Mouse (Mus musculus): ENCODE measurements at regions not wholly inside any gene's neighbourhood (a gene's known extent, or its start where the extent isn't known, plus 50 kb on each side); places are given as distances from the start of the nearest gene placed in this dataset.

- Histone ChIP-seq H3K27ac (ENCODE audit: low read depth, low read length) (no peak overlapping the region), H3K9me3 (ENCODE audit: control insufficient read depth, low read length) (no peaks in the 10 kb centered on the region), H3K4me2 (ENCODE audit: low read depth) (no peak overlapping the region), H3K4me3 (ENCODE audit: low read depth, low read length) (no peak overlapping the region), H3K9ac (ENCODE audit: low read length) (no peak overlapping the region), H3K4me1 (ENCODE audit: control insufficient read depth, insufficient read depth, low read length) (no peaks in the 10 kb centered on the region), H3K36me3 (ENCODE audit: control insufficient read depth, insufficient read depth, low read length) (no peaks in the 10 kb centered on the region), H3K27me3 (ENCODE audit: control insufficient read depth, insufficient read depth, low read length) (no peaks in the 10 kb centered on the region)
- ATAC-seq (ENCODE audit: insufficient read depth, low FRiP score, low TSS enrichment) (no peak), DNase-seq (ENCODE audit: low spot score) (no peak)
- 88% methylated on average over 4 of the region's 4 CpGs for WGBS
Measured at GRCm38 (mm10) chr3:143017480-143017879, 135.7 kb upstream of the Pkn2 start.

GRCm38 (mm10) chr3:143016758-143017157 is 135.0 kb upstream of the Pkn2 start:
- no peak overlapping the region for H3K9ac ChIP-seq (ENCODE audit: low read length)
- H3K27me3 ChIP-seq (ENCODE audit: control insufficient read depth, insufficient read depth, low read length), result no peaks in the 10 kb centered on the region
- H3K9me3 ChIP-seq (ENCODE audit: control insufficient read depth, low read length), result no peaks in the 10 kb centered on the region
- H3K4me3 ChIP-seq (ENCODE audit: low read depth, low read length), result no peak overlapping the region
- H3K4me2 ChIP-seq (ENCODE audit: low read depth), result no peak overlapping the region
- ATAC-seq (ENCODE audit: insufficient read depth, low FRiP score, low TSS enrichment), result no peak
- no peak overlapping the region for H3K27ac ChIP-seq (ENCODE audit: low read depth, low read length)
- H3K36me3 ChIP-seq (ENCODE audit: control insufficient read depth, insufficient read depth, low read length), result no peaks in the 10 kb centered on the region
- no peaks in the 10 kb centered on the region for H3K4me1 ChIP-seq (ENCODE audit: control insufficient read depth, insufficient read depth, low read length)
- 93% methylated on average over 5 of the region's 5 CpGs for WGBS
- DNase-seq (ENCODE audit: low spot score), result no peak

- 89% methylated on average over 4 of the region's 4 CpGs for WGBS
- H3K36me3 ChIP-seq (ENCODE audit: control insufficient read depth, insufficient read depth, low read length), result no peaks in the 10 kb centered on the region
- no peaks in the 10 kb centered on the region for H3K27me3 ChIP-seq (ENCODE audit: control insufficient read depth, insufficient read depth, low read length)
- H3K9me3 ChIP-seq (ENCODE audit: control insufficient read depth, low read length), result no peaks in the 10 kb centered on the region
- H3K27ac ChIP-seq (ENCODE audit: low read depth, low read length), result no peak overlapping the region
- DNase-seq (ENCODE audit: low spot score) (no peak), ATAC-seq (ENCODE audit: insufficient read depth, low FRiP score, low TSS enrichment) (no peak)
- no peaks in the 10 kb centered on the region for H3K4me1 ChIP-seq (ENCODE audit: control insufficient read depth, insufficient read depth, low read length)
- H3K9ac ChIP-seq (ENCODE audit: low read length), result no peak overlapping the region
- no peak overlapping the region for H3K4me2 ChIP-seq (ENCODE audit: low read depth)
- no peak overlapping the region for H3K4me3 ChIP-seq (ENCODE audit: low read depth, low read length)
Measured at GRCm38 (mm10) chr3:143014421-143014820, 132.6 kb upstream of the Pkn2 start.

- no peak for DNase-seq (ENCODE audit: low spot score)
- no peak overlapping the region for H3K4me3 ChIP-seq (ENCODE audit: low read depth, low read length)
- 84% methylated on average over 3 of the region's 3 CpGs for WGBS
- H3K4me1 ChIP-seq (ENCODE audit: control insufficient read depth, insufficient read depth, low read length), result no peaks in the 10 kb centered on the region
- no peaks in the 10 kb centered on the region for H3K9me3 ChIP-seq (ENCODE audit: control insufficient read depth, low read length)
- no peak overlapping the region for H3K9ac ChIP-seq (ENCODE audit: low read length)
- no peak for ATAC-seq (ENCODE audit: insufficient read depth, low FRiP score, low TSS enrichment)
- no peak overlapping the region for H3K4me2 ChIP-seq (ENCODE audit: low read depth)
- no peak overlapping the region for H3K27ac ChIP-seq (ENCODE audit: low read depth, low read length)
- H3K36me3 ChIP-seq (ENCODE audit: control insufficient read depth, insufficient read depth, low read length), result no peaks in the 10 kb centered on the region
- H3K27me3 ChIP-seq (ENCODE audit: control insufficient read depth, insufficient read depth, low read length), result no peaks in the 10 kb centered on the region
Measured at GRCm38 (mm10) chr3:143007047-143007446, 125.2 kb upstream of the Pkn2 start.

- H3K36me3 ChIP-seq (ENCODE audit: control insufficient read depth, insufficient read depth, low read length), result no peaks in the 10 kb centered on the region
- ATAC-seq (ENCODE audit: insufficient read depth, low FRiP score, low TSS enrichment) (no peak), DNase-seq (ENCODE audit: low spot score) (no peak)
- 66% methylated on average over 5 of the region's 5 CpGs for WGBS
- no peak overlapping the region for H3K4me2 ChIP-seq (ENCODE audit: low read depth)
- H3K27ac ChIP-seq (ENCODE audit: low read depth, low read length), result no peak overlapping the region
- H3K4me3 ChIP-seq (ENCODE audit: low read depth, low read length), result no peak overlapping the region
- no peaks in the 10 kb centered on the region for H3K4me1 ChIP-seq (ENCODE audit: control insufficient read depth, insufficient read depth, low read length)
- no peak overlapping the region for H3K9ac ChIP-seq (ENCODE audit: low read length)
- H3K27me3 ChIP-seq (ENCODE audit: control insufficient read depth, insufficient read depth, low read length), result no peaks in the 10 kb centered on the region
- H3K9me3 ChIP-seq (ENCODE audit: control insufficient read depth, low read length), result no peaks in the 10 kb centered on the region
Measured at GRCm38 (mm10) chr3:143001952-143002351, 120.1 kb upstream of the Pkn2 start.

- no peak for DNase-seq (ENCODE audit: low spot score)
- no peaks in the 10 kb centered on the region for H3K27me3 ChIP-seq (ENCODE audit: control insufficient read depth, insufficient read depth, low read length)
- H3K4me2 ChIP-seq (ENCODE audit: low read depth), result no peak overlapping the region
- 69% methylated on average over 3 of the region's 3 CpGs for WGBS
- H3K4me1 ChIP-seq (ENCODE audit: control insufficient read depth, insufficient read depth, low read length), result no peaks in the 10 kb centered on the region
- no peak overlapping the region for H3K27ac ChIP-seq (ENCODE audit: low read depth, low read length)
- ATAC-seq (ENCODE audit: insufficient read depth, low FRiP score, low TSS enrichment), result no peak
- no peaks in the 10 kb centered on the region for H3K9me3 ChIP-seq (ENCODE audit: control insufficient read depth, low read length)
- no peak overlapping the region for H3K9ac ChIP-seq (ENCODE audit: low read length)
- no peaks in the 10 kb centered on the region for H3K36me3 ChIP-seq (ENCODE audit: control insufficient read depth, insufficient read depth, low read length)
- H3K4me3 ChIP-seq (ENCODE audit: low read depth, low read length), result no peak overlapping the region
Measured at GRCm38 (mm10) chr3:142995981-142996743, 114.4 kb upstream of the Pkn2 start.

GRCm38 (mm10) chr3:142984547-142984946 is 102.7 kb upstream of the Pkn2 start:
- WGBS, result 91% methylated on average over 5 of the region's 5 CpGs
- H3K9me3 ChIP-seq (ENCODE audit: control insufficient read depth, low read length), result no peaks in the 10 kb centered on the region
- no peak for ATAC-seq (ENCODE audit: insufficient read depth, low FRiP score, low TSS enrichment)

GRCm38 (mm10) chr3:142981221-142981620 is 99.4 kb upstream of the Pkn2 start:
- Histone ChIP-seq H3K9ac (ENCODE audit: low read length) (no peak overlapping the region), H3K9me3 (ENCODE audit: control insufficient read depth, low read length) (no peaks in the 10 kb centered on the region), H3K4me2 (ENCODE audit: low read depth) (no peak overlapping the region), H3K27ac (ENCODE audit: low read depth, low read length) (no peak overlapping the region), H3K4me3 (ENCODE audit: low read depth, low read length) (no peak overlapping the region), H3K4me1 (ENCODE audit: control insufficient read depth, insufficient read depth, low read length) (no peaks in the 10 kb centered on the region), H3K27me3 (ENCODE audit: control insufficient read depth, insufficient read depth, low read length) (no peaks in the 10 kb centered on the region), H3K36me3 (ENCODE audit: control insufficient read depth, insufficient read depth, low read length) (no peaks in the 10 kb centered on the region)
- ATAC-seq (ENCODE audit: insufficient read depth, low FRiP score, low TSS enrichment), result no peak
- DNase-seq (ENCODE audit: low spot score), result no peak
- WGBS, result 87% methylated on average over 3 of the region's 3 CpGs

More at GRCm38 (mm10) chr3:142984547-142984946, 102.7 kb upstream of the Pkn2 start:
- no peaks in the 10 kb centered on the region for H3K4me1 ChIP-seq (ENCODE audit: control insufficient read depth, insufficient read depth, low read length)
- H3K4me3 ChIP-seq (ENCODE audit: low read depth, low read length), result no peak overlapping the region
- DNase-seq (ENCODE audit: low spot score), result no peak
- H3K27me3 ChIP-seq (ENCODE audit: control insufficient read depth, insufficient read depth, low read length), result no peaks in the 10 kb centered on the region
- H3K36me3 ChIP-seq (ENCODE audit: control insufficient read depth, insufficient read depth, low read length), result no peaks in the 10 kb centered on the region
- H3K4me2 ChIP-seq (ENCODE audit: low read depth), result no peak overlapping the region
- H3K27ac ChIP-seq (ENCODE audit: low read depth, low read length), result no peak overlapping the region
- no peak overlapping the region for H3K9ac ChIP-seq (ENCODE audit: low read length)

GRCm38 (mm10) chr3:142979161-142979560 is 97.4 kb upstream of the Pkn2 start:
- Histone ChIP-seq H3K4me2 (ENCODE audit: low read depth) (no peak overlapping the region), H3K9ac (ENCODE audit: low read length) (no peak overlapping the region), H3K4me1 (ENCODE audit: control insufficient read depth, insufficient read depth, low read length) (no peaks in the 10 kb centered on the region), H3K27me3 (ENCODE audit: control insufficient read depth, insufficient read depth, low read length) (no peaks in the 10 kb centered on the region), H3K4me3 (ENCODE audit: low read depth, low read length) (no peak overlapping the region), H3K27ac (ENCODE audit: low read depth, low read length) (no peak overlapping the region), H3K9me3 (ENCODE audit: control insufficient read depth, low read length) (no peaks in the 10 kb centered on the region), H3K36me3 (ENCODE audit: control insufficient read depth, insufficient read depth, low read length) (no peaks in the 10 kb centered on the region)
- no peak for ATAC-seq (ENCODE audit: insufficient read depth, low FRiP score, low TSS enrichment)
- no peak for DNase-seq (ENCODE audit: low spot score)
- 50% methylated on average over 4 of the region's 4 CpGs for WGBS
